Mouse (Mus musculus) neural tube, embryonic 12.5 days (tissue): ENCODE data around the gene Rgma. TPM values are rescaled to one million over a fixed set of nuclear protein-coding genes. Genes with fewer than 3 reads are reported as not detected.

Experiments
- ATAC-seq: fragments of 200-750 bp; cut with Nextera tagmentation; 2 replicates; pipeline ENCODE4 v1.8.0; 2017; ENCODE audit warnings: low read depth, mild to moderate bottlenecking, moderate TSS enrichment, moderate library complexity; ENCODE audit not compliant: low FRiP score
- H3K27ac ChIP-seq: fragments of 300-500 bp; sonication (generic); 2 replicates; pipeline ENCODE4 v1.5.1; 2016
- H3K27me3 ChIP-seq: fragments of 300-500 bp; sonication (generic); replicated peaks from 2 replicates; pipeline ENCODE4 v1.6.1; 2016; ENCODE audit warnings: mild to moderate bottlenecking
- H3K36me3 ChIP-seq: fragments of 300-500 bp; sonication (generic); 2 replicates; pipeline ENCODE4 v1.6.1; 2016; ENCODE audit warnings: mild to moderate bottlenecking
- H3K4me1 ChIP-seq: fragments of 300-500 bp; sonication (generic); 2 replicates; pipeline ENCODE4 v1.6.1; 2016
- H3K4me2 ChIP-seq: fragments of 300-500 bp; sonication (generic); replicated peaks from 2 replicates; pipeline ENCODE4 v1.6.1; 2016; ENCODE audit warnings: mild to moderate bottlenecking
- H3K4me3 ChIP-seq: fragments of 300-500 bp; sonication (generic); 2 replicates; pipeline ENCODE4 v1.5.1; 2016
- H3K9ac ChIP-seq: fragments of 300-500 bp; sonication (generic); 2 replicates; pipeline ENCODE4 v1.6.1; 2016; ENCODE audit warnings: mild to moderate bottlenecking
- H3K9me3 ChIP-seq: fragments of 300-500 bp; sonication (generic); 2 replicates; pipeline ENCODE4 v1.6.1; 2016; ENCODE audit warnings: mild to moderate bottlenecking
- WGBS: fragments of 180-500 bp; shearing (Covaris S2); methylation state at CpG from one replicate; pipeline ENCODE4 v1.1.7; 2016; 5-methylcytosine and 5-hydroxymethylcytosine counted together
- polyA plus RNA-seq: library from polyadenylated mRNA; unstranded; fragments of >200 nt; fragmentation: Nextera tagmentation; extraction: Ambion mirVana; gene quantifications from 2 replicates; pipeline ENCODE4 v1.2.1, GENCODE M21; 2016

Rgma gene
- polyA plus RNA-seq, result 48.8 and 49.0 TPM in 2 replicates

DNA sequence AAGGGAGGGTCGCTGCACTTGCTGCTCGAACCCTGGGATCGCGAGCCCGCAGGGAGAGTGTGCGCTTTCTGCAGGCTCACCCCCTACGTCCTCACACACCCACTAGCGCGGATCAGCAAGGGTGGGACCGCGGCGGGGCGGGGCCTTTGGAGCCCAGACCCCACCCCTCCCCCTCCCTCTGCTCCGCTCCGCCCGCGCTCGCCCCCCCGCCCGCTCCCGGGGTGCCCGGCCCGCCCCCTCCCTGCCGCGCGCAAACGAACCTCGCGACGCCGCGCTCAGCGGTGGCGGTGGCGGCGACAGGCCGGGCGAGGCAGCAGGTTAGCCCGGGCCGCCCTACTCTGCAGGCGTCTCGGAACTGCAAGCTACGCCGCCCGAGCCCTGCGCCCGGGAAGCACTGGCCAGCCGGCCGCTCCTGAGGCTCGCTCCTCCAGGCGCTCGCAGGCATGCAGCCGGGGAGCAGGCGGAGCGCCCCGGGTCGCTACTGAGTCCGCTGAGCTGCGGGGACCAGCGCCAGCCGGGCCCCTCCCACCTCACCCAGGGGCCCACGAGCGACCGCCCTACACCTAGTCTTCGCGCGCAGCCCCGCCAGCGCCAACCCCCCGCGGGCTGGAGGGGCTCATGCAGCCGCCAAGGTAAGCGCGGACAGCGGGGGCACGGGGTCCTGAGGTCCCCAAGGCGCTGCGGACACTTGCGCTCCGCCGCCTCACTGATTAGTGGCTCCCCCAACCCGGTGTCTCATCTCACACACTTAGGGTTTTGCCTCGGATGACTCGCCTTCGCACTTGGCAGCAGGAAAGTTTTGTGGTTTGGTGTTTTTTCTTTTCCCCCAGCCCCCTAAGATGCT lies at the start of gene Rgma:
Gene Rgma, plus strand, starts transcription at position 253 of the 844 bp plus-strand sequence.
- H3K4me2 ChIP-seq, result peak within 1 kb of the TSS; percentile 86
- ATAC-seq, result peak; percentile 90
- peak within 1 kb of the TSS; percentile 90 for H3K4me3 ChIP-seq
- WGBS, result under 1% methylated on average over 61 of the region's 85 CpGs
- no peaks in the 10 kb centered on the region for H3K36me3 ChIP-seq
- peak within 1 kb of the TSS; percentile 92 for H3K27ac ChIP-seq
- H3K9ac ChIP-seq, result peak within 1 kb of the TSS; percentile 92
- no peaks in the 10 kb centered on the region for H3K9me3 ChIP-seq
- peaks cover 45% of the 10 kb centered on the region for H3K4me1 ChIP-seq
- H3K27me3 ChIP-seq, result peaks cover 7% of the 10 kb centered on the region; the same call in 1 of the 2 replicates

DNA sequence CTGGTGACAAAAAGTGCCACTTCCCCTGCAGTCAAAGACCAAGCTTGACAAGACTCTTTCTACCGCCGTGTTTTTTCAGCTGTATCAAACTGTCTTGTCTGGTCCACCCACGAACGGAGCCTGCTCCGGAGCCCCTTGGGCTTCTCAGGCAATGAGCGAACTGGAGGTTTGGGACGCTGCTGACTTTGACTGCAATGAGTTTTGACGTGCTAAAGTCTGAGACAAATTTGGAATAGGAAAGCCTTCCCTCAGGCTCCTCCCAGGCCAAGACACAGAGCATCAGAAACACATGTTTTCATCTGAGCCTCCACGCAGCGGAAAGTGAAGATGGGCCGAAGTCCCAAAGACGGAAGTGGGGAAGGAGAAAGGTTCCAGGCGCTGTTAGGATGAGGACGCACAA lies 49.1 kb upstream of the Rgma start:
- Histone ChIP-seq H3K4me2 (no peak overlapping the region), H3K9ac (no peak overlapping the region), H3K4me1 (peaks cover 16% of the 10 kb centered on the region), H3K9me3 (peaks cover 4% of the 10 kb centered on the region), H3K27me3 (no peaks in the 10 kb centered on the region), H3K36me3 (no peaks in the 10 kb centered on the region), H3K4me3 (no peak overlapping the region), H3K27ac (no peak overlapping the region)
- ATAC-seq, result no peak
- 85% methylated on average over 14 of the region's 14 CpGs for WGBS

DNA sequence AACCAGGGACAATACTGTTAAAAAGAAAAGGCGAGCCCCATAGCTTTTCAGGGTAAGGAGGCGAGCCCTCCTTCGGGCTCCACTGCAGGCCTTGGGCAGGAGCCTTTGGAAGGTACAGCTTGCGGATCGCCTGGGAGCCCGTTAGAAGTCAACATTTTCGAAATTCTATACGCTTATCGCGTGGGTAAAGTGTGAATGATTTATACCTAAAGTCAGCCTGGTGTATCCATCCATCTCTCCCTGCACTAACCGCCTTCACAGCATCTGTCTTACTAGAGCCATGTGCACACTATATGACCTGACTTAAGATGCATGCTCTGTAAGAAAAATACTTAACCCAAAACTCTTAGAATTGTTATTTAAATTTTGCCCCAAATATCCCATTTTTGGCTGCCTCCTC lies 48.6 kb upstream of the Rgma start:
- 0 out of 2 replicates have a peak, but pooled peaks cover 2% of the 10 kb centered on the region for H3K27me3 ChIP-seq
- no peak overlapping the region for H3K9ac ChIP-seq
- no peak for ATAC-seq
- H3K36me3 ChIP-seq, result no peaks in the 10 kb centered on the region
- peaks cover 16% of the 10 kb centered on the region for H3K4me1 ChIP-seq
- no peak overlapping the region for H3K4me3 ChIP-seq
- no peak overlapping the region for H3K4me2 ChIP-seq
- no peak overlapping the region for H3K27ac ChIP-seq
- 84% methylated on average over 11 of the region's 11 CpGs for WGBS
- H3K9me3 ChIP-seq, result peaks cover 4% of the 10 kb centered on the region

DNA sequence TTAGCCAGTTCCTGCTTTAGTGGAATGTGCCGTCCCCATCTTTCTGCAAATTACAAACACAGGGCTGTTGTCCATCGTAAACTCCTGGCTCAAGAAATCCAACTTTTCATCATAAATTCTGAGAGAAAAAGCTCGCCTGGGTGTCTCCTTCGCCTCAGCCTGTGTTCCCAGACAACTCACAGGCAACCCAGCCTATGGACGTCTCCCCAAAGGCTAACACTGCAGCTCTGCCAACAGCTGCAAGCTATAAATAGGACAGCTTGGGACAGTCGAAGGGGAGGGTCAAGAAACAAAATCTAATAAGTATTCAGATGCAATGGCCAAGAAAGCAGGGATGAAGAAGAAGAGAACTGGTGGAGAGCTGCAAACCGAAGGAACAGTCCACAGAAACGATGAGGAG lies 48.1 kb upstream of the Rgma start:
- no peak for ATAC-seq
- H3K4me3 ChIP-seq, result no peak overlapping the region
- 71% methylated on average over 8 of the region's 8 CpGs for WGBS

DNA sequence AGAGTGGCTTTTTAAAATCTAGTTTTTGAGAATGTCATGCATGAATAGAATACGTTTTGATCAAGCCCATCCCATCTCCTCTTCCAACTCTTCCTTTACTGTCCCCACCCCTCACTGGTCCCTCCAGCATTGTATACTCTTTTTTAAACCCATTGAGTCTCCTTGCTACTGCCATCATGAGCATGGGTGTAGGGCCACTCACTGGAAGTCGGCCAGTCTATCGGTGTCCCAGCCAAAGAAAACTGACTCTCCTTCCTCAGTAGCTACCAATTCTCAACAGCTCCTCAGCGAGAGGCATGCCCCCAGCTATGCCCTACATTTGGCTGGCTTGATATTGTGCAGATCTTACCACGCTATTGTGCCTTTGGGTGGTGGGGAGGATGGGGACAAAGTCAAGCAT lies 47.7 kb upstream of the Rgma start:
- ATAC-seq, result no peak
- H3K4me2 ChIP-seq, result no peak overlapping the region
- WGBS, result 88% methylated on average over 5 of the region's 5 CpGs

More for the DNA sequence above, 48.1 kb upstream of the Rgma start:
- no peaks in the 10 kb centered on the region for H3K36me3 ChIP-seq
- 0 out of 2 replicates have a peak, but pooled peaks cover 5% of the 10 kb centered on the region for H3K27me3 ChIP-seq
- H3K4me1 ChIP-seq, result peaks cover 16% of the 10 kb centered on the region
- no peak overlapping the region for H3K9ac ChIP-seq
- no peak overlapping the region for H3K4me2 ChIP-seq
- H3K9me3 ChIP-seq, result peaks cover 4% of the 10 kb centered on the region
- H3K27ac ChIP-seq, result no peak overlapping the region

DNA sequence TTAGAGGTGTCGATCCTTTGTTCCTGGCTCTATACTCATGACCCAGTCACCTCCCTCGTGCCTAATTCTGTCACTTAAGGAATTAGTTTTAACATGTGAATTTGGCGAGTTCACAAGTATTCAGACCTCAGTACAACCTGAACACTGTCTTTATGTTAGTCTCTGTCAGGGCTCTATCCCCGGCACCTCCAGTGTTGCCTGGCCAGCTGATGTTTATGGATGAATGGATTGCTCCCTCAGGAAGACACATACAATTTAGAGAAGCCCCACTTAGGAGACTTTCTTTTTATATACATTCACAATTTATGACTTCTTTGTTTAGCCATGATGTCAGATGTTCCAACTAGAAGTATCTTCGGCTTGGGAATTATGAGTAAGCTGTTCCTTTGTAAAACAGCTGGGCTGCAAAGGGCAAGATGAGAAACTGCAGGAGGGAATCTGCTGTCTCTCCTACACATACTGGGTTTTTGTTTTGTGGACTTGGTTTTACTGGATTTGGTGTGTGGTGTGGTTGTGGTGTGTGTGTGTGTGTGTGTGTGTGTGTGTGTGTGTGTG lies 46.6 kb upstream of the Rgma start:
- Histone ChIP-seq H3K4me1 (peaks cover 16% of the 10 kb centered on the region), H3K4me2 (no peak overlapping the region), H3K9ac (no peak overlapping the region), H3K4me3 (no peak overlapping the region), H3K27ac (no peak overlapping the region), H3K36me3 (no peaks in the 10 kb centered on the region), H3K27me3 (0 out of 2 replicates have a peak, but pooled peaks cover 5% of the 10 kb centered on the region), H3K9me3 (no peaks in the 10 kb centered on the region)
- no peak for ATAC-seq
- WGBS, result 22% methylated on average over 5 of the region's 5 CpGs

More for the DNA sequence above, 47.7 kb upstream of the Rgma start:
- H3K4me3 ChIP-seq, result no peak overlapping the region
- no peaks in the 10 kb centered on the region for H3K9me3 ChIP-seq
- peaks cover 16% of the 10 kb centered on the region for H3K4me1 ChIP-seq
- 0 out of 2 replicates have a peak, but pooled peaks cover 5% of the 10 kb centered on the region for H3K27me3 ChIP-seq
- H3K27ac ChIP-seq, result no peak overlapping the region
- H3K9ac ChIP-seq, result no peak overlapping the region
- H3K36me3 ChIP-seq, result no peaks in the 10 kb centered on the region

DNA sequence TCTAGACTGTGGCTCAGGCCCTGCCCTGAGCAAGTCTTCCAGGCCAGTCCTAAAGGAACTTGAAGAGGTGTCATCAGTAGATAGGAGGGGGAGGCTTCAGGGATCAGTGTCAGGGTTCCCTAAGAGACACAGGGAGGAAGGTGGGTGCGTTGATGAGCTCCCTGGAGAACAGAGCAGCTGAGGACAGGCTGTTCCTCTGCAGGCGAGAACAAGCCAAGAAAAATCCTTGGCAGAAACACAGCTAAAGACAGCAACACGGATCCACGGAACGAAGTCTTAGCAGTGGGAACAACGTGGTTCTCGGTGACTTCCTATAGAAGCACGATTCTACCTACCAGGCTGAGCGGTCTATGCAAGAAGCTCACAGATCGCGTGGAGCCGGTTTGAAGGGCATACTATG lies 44.6 kb upstream of the Rgma start:
- no peak overlapping the region for H3K4me2 ChIP-seq
- ATAC-seq, result no peak
- no peak overlapping the region for H3K9ac ChIP-seq
- no peak overlapping the region for H3K4me3 ChIP-seq
- no peaks in the 10 kb centered on the region for H3K36me3 ChIP-seq
- 93% methylated on average over 12 of the region's 12 CpGs for WGBS
- no peaks in the 10 kb centered on the region for H3K9me3 ChIP-seq
- H3K4me1 ChIP-seq, result peaks cover 30% of the 10 kb centered on the region
- no peak overlapping the region for H3K27ac ChIP-seq
- 0 out of 2 replicates have a peak, but pooled peaks cover 5% of the 10 kb centered on the region for H3K27me3 ChIP-seq

DNA sequence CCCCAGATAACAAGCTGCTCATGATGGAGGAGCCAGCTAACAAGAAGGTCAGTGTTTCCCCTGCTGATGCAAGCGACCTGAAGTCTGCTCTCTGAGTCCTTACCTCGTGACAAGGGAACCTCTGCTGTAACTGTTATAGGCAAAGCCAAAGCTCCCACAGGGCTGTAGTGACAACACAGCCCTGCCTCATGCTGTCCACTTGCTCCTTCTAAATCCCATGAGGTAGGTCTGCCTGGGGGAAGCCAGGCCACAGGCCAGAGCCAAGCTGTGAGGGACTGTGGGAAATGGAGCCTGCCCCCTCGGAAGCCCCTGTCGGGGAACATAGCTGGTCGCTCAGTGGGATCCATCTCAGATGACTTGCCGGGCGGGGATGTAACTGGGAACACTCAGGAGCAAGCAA lies 43.7 kb upstream of the Rgma start:
- Histone ChIP-seq H3K4me2 (no peak overlapping the region), H3K36me3 (no peaks in the 10 kb centered on the region), H3K4me1 (peaks cover 37% of the 10 kb centered on the region), H3K9ac (no peak overlapping the region), H3K9me3 (no peaks in the 10 kb centered on the region), H3K27me3 (0 out of 2 replicates have a peak, but pooled peaks cover 5% of the 10 kb centered on the region), H3K4me3 (no peak overlapping the region), H3K27ac (no peak overlapping the region)
- no peak for ATAC-seq
- WGBS, result 68% methylated on average over 7 of the region's 7 CpGs

DNA sequence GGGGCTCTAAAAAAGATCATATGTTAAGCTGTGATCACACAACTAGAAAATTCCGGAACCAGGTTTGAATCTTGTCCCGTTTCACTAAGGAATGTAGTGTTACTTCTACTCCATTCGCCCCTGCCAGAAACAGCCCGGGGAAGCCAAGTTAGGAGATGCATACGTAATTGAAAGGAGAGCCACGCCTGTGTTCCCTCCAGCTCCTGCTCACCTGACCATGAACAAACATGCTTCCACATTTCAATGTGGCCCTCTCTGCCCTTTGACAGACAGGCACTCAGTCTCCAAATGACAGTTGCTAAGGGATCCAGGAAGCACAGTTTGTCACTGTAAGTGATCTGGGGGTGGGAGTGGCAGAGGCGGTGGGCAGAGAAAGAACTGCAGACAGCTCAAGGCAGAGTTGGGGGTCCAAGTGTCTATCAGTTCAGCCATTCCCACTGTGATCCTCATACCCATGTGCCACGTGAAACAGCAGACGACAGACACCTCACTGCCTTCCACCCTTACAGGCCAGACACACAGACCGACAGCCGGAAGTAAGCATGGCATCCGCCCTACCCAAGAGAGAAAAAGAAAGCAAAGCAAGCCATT lies 41.8 kb upstream of the Rgma start:
- ATAC-seq, result no peak
- 72% methylated on average over 12 of the region's 12 CpGs for WGBS
- no peak overlapping the region for H3K9ac ChIP-seq
- 0 out of 2 replicates have a peak, but pooled peaks cover 5% of the 10 kb centered on the region for H3K27me3 ChIP-seq
- no peaks in the 10 kb centered on the region for H3K36me3 ChIP-seq
- H3K4me2 ChIP-seq, result no peak overlapping the region
- peaks cover 31% of the 10 kb centered on the region for H3K4me1 ChIP-seq
- H3K4me3 ChIP-seq, result no peak overlapping the region
- no peaks in the 10 kb centered on the region for H3K9me3 ChIP-seq
- no peak overlapping the region for H3K27ac ChIP-seq

DNA sequence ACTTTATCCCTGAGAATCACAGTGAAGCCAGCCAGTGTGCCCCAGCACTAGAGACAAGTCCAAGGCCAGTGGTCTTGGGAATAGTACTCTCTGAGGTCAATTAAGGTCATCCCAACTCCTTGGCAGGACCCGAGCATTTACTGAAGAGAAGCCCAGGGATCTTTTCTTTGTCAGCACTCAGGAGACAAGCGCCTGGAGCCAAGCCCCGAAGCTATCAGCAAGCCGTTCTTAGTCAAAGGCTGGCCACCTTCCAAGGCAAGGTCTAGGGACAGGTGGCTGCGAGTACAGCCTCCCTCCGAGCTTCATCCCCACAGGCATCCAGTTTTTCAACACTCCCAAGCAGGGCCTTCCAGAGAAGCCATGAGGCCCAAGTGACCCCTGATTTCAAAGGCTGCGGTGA lies 40.4 kb upstream of the Rgma start:
- no peak overlapping the region for H3K4me3 ChIP-seq
- H3K27ac ChIP-seq, result no peak overlapping the region
- no peaks in the 10 kb centered on the region for H3K36me3 ChIP-seq
- ATAC-seq, result no peak
- 74% methylated on average over 7 of the region's 7 CpGs for WGBS
- H3K9ac ChIP-seq, result no peak overlapping the region
- peaks cover 23% of the 10 kb centered on the region for H3K4me1 ChIP-seq
- H3K27me3 ChIP-seq, result 0 out of 2 replicates have a peak, but pooled peaks cover 5% of the 10 kb centered on the region
- no peak overlapping the region for H3K4me2 ChIP-seq
- no peaks in the 10 kb centered on the region for H3K9me3 ChIP-seq

DNA sequence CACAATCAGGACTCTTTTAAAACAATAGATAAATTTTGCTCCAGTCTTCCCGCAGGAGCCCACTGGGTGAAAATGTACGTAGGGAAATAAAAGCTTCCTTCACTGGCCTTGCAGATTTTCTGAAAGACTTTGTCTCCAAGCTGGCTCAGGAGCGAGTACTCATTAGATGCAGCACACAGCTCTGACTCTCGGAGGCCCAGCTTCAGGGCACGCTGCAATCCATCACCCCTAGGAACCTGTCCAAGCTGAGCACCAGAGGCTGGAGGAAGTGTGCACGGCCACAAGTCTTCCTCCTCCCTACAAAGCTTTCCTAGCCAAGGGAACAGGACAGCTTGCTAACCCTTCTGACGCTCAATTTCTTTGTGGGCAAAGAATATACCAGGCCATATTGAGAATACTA lies 38.9 kb upstream of the Rgma start:
- peaks cover 23% of the 10 kb centered on the region for H3K4me1 ChIP-seq
- 27% methylated on average over 7 of the region's 7 CpGs for WGBS
- 0 out of 2 replicates have a peak, but pooled peaks have one; percentile 37 for ATAC-seq
- no peak overlapping the region for H3K4me3 ChIP-seq
- H3K36me3 ChIP-seq, result no peaks in the 10 kb centered on the region
- H3K27ac ChIP-seq, result no peak overlapping the region
- H3K4me2 ChIP-seq, result no peak overlapping the region
- H3K9ac ChIP-seq, result no peak overlapping the region
- H3K27me3 ChIP-seq, result 0 out of 2 replicates have a peak, but pooled peaks cover 5% of the 10 kb centered on the region
- H3K9me3 ChIP-seq, result no peaks in the 10 kb centered on the region

DNA sequence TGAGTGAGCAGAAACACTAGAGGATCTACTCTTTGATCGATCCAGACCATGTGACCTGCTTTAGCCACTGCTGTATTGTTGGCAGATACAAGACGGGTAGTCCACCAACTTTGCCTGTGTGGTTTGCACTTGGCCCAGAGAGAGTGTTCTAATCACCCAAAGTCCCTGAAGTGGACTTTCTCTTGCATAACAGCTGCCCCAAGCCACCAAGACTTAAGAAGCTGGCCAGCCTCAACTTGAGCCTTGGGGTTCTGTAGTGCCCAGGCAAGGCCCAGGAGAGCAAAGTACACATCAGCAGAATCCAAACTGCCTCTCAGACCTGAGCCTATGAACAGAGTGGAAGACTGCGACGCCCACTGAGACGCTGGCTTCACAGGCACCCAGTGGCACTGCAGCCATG lies 37.0 kb upstream of the Rgma start:
- H3K27ac ChIP-seq, result no peak overlapping the region
- no peak overlapping the region for H3K4me2 ChIP-seq
- no peaks in the 10 kb centered on the region for H3K9me3 ChIP-seq
- no peak overlapping the region for H3K4me3 ChIP-seq
- 93% methylated on average over 5 of the region's 5 CpGs for WGBS
- peaks cover 23% of the 10 kb centered on the region for H3K4me1 ChIP-seq
- no peaks in the 10 kb centered on the region for H3K36me3 ChIP-seq
- no peak for ATAC-seq
- no peak overlapping the region for H3K9ac ChIP-seq
- no peaks in the 10 kb centered on the region for H3K27me3 ChIP-seq
